Mouse (Mus musculus) lung, adult 2 months (tissue): ENCODE results near the gene Ssmem1.

Experiments used
- CTCF ChIP-seq: fragments of 200-500 bp; IDR thresholded peaks from 2 replicates; pipeline ENCODE4 v1.5.1; 2011; ENCODE audit warnings: mild to moderate bottlenecking, low read length, control low read depth; ENCODE audit not compliant: insufficient read depth
- POLR2A ChIP-seq: fragments of 200-500 bp; IDR thresholded peaks from 2 replicates; pipeline ENCODE4 v1.6.1; 2011; ENCODE audit warnings: low read depth, mild to moderate bottlenecking, control low read depth, low read length, borderline replicate concordance; ENCODE audit errors: extremely low read depth

- TF ChIP-seq POLR2A = no peak
- TF ChIP-seq CTCF = peak; percentile 78
These were observed 25.7 kb downstream of the Ssmem1 start for GRCm38 (mm10) chr6:30535340-30535739.
